Mouse (Mus musculus) forebrain, embryonic 10.5 days (tissue): ENCODE measurements around the gene Gucd1. TPM values are rescaled to one million over a fixed set of nuclear protein-coding genes. Genes with fewer than 3 reads are reported as not detected.
"Not testable (repeated sequence)": the region's sequence is repeated elsewhere in the genome, so short reads cannot be mapped to it uniquely, and the experiment has no call there.

Source experiments
- DNase-seq: peaks from one replicate; pipeline ENCODE4 v3.0.0-alpha.2; 2017; ENCODE audit warnings: low spot score; ENCODE audit errors: extremely low spot score
- H3K27ac ChIP-seq: fragments of 300-500 bp; sonication (generic); 2 replicates; pipeline ENCODE4 v1.5.1; 2016; ENCODE audit warnings: mild to moderate bottlenecking
- H3K27me3 ChIP-seq: fragments of 300-500 bp; sonication (generic); 2 replicates; pipeline ENCODE4 v1.6.1; 2016; ENCODE audit warnings: mild to moderate bottlenecking; ENCODE audit not compliant: poor library complexity, severe bottlenecking
- H3K36me3 ChIP-seq: fragments of 300-500 bp; sonication (generic); replicated peaks from 2 replicates; pipeline ENCODE4 v1.6.1; 2016; ENCODE audit warnings: mild to moderate bottlenecking, moderate library complexity
- H3K4me1 ChIP-seq: fragments of 300-500 bp; sonication (generic); 2 replicates; pipeline ENCODE4 v1.6.1; 2016
- H3K4me3 ChIP-seq: fragments of 300-500 bp; sonication (generic); 2 replicates; pipeline ENCODE4 v1.5.1; 2016; ENCODE audit warnings: mild to moderate bottlenecking, moderate library complexity
- H3K9me3 ChIP-seq: fragments of 300-500 bp; sonication (generic); 2 replicates; pipeline ENCODE4 v1.6.1; 2016; ENCODE audit warnings: mild to moderate bottlenecking, moderate library complexity
- WGBS: fragments of 180-500 bp; shearing (Covaris S2); methylation state at CpG from one replicate; pipeline ENCODE4 v1.1.7; 2016; 5-methylcytosine and 5-hydroxymethylcytosine counted together
- polyA plus RNA-seq: library from polyadenylated mRNA; unstranded; fragments of >200 nt; fragmentation: Nextera tagmentation; extraction: Ambion mirVana; gene quantifications from 2 replicates; pipeline ENCODE4 v1.2.1, GENCODE M21; 2016

Gucd1 gene
- polyA plus RNA-seq, 1 experiment from 2014 or later = 28.6 TPM

GRCm38 (mm10) chr10:75531532-75532090 is 13.8 kb upstream of the Gucd1 start:
- WGBS = 95% methylated on average over 9 of the region's 9 CpGs
- Histone ChIP-seq H3K4me1 (no peaks in the 10 kb centered on the region), H3K9me3 (no peaks in the 10 kb centered on the region), H3K36me3 (peaks cover 97% of the 10 kb centered on the region), H3K27ac (no peak overlapping the region), H3K27me3 (no peaks in the 10 kb centered on the region), H3K4me3 (no peak overlapping the region)
- DNase-seq = no peak

DNA sequence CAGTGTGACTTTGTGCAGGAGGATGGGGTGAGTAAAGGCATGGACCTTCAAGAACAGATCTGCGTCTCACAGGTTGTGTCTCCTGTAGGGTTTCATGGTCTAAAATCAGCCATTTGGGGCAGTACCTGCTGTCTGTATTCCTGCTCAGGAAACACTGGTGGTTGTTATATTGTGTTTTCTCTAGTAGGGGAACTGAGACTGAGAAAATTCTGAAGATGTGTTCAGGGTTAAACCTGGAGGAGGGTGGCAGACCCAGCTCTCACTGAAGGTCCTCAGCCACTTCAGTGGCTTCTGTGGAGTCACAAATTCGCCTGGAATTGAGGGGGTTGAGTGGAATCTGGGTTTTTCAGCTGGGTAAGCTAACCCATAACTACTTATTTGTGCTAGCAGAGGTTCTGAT is 12.6 kb upstream of the Gucd1 start:
- H3K9me3 ChIP-seq = no peaks in the 10 kb centered on the region
- DNase-seq = no peak
- no peaks in the 10 kb centered on the region for H3K4me1 ChIP-seq
- no peak overlapping the region for H3K27ac ChIP-seq
- H3K27me3 ChIP-seq = no peaks in the 10 kb centered on the region
- 90% methylated on average over 2 of the region's 2 CpGs for WGBS
- peaks cover 97% of the 10 kb centered on the region for H3K36me3 ChIP-seq
- H3K4me3 ChIP-seq = no peak overlapping the region

- DNase-seq, H3K9me3 ChIP-seq, H3K4me1 ChIP-seq, H3K27ac ChIP-seq, H3K27me3 ChIP-seq, H3K4me3 ChIP-seq: not testable (repeated sequence)
- 96% methylated on average over 9 of the region's 9 CpGs for WGBS
- H3K36me3 ChIP-seq = peaks cover 96% of the 10 kb centered on the region
Measured at GRCm38 (mm10) chr10:75525450-75525849, 7.7 kb upstream of the Gucd1 start.

DNA sequence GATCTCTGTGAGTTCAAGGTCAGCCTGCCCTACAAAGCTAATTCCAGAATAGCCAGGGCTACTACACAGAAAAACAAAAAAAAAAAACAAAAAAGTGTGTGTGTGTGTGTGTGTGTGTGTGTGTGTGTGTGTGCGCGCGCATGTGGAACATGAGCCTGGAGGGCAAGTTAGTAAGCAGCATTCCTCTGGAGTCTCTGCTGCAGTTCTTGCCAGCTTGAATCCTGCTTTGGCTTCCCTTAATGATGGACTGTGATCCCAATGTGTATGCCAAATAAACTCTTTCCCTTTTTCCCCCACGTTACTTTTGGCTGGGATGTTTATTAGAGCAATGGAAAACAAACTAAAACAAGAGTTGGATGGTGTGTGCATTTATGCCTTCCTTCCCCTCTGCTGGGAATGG is 3.9 kb upstream of the Gucd1 start:
- peaks cover 75% of the 10 kb centered on the region for H3K36me3 ChIP-seq
- DNase-seq = no peak
- peaks cover 16% of the 10 kb centered on the region for H3K4me1 ChIP-seq
- no peaks in the 10 kb centered on the region for H3K9me3 ChIP-seq
- H3K27me3 ChIP-seq = no peaks in the 10 kb centered on the region
- H3K4me3 ChIP-seq = no peak overlapping the region
- WGBS = 94% methylated on average over 4 of the region's 4 CpGs
- no peak overlapping the region for H3K27ac ChIP-seq

DNA sequence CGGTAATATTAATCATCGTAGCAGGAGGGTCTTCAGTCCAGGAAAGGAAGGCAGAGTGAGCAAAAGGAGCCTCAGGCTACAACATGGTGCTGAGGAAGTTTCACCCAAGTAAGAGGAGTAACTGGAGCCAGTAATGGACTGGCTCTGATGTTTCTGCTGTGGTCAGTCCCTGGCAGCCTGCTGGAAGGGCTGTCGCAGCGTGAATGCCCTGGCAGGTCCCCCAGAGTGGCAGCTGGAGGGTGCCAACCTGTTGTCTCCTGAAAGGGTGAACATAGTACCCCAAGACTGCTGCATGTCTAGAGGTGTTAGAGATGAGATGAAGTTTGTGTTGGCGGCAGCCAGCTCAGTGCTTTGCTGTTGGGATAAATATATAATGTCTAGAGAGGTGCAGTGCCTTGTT is 2.8 kb upstream of the Gucd1 start:
- Histone ChIP-seq H3K4me3 (no peak overlapping the region), H3K27me3 (no peaks in the 10 kb centered on the region), H3K9me3 (no peaks in the 10 kb centered on the region), H3K27ac (no peak overlapping the region), H3K4me1 (peaks cover 27% of the 10 kb centered on the region), H3K36me3 (peaks cover 65% of the 10 kb centered on the region)
- DNase-seq = no peak
- 97% methylated on average over 5 of the region's 5 CpGs for WGBS

- H3K9me3 ChIP-seq = no peaks in the 10 kb centered on the region
- peak within 1 kb of the TSS; percentile 90 for H3K4me3 ChIP-seq
- H3K27me3 ChIP-seq = no peaks in the 10 kb centered on the region
- DNase-seq = peak; percentile 95
- under 1% methylated on average over 52 of the region's 52 CpGs for WGBS
- H3K27ac ChIP-seq = peak within 1 kb of the TSS; percentile 93
- peaks cover 36% of the 10 kb centered on the region for H3K36me3 ChIP-seq
- peaks cover 46% of the 10 kb centered on the region for H3K4me1 ChIP-seq
Measured at GRCm38 (mm10) chr10:75517073-75517757, 557 bp downstream of the Gucd1 start, which contains the start of gene Snrpd3. Gene Snrpd3 (plus strand): TSS chr10:75517551.

GRCm38 (mm10) chr10:75516724-75517072 is 1.1 kb downstream of the Gucd1 start:
- H3K4me1 ChIP-seq = peaks cover 46% of the 10 kb centered on the region
- WGBS = under 1% methylated on average over 12 of the region's 12 CpGs
- DNase-seq = no peak
- H3K27ac ChIP-seq = peak overlapping the region; percentile 93
- H3K9me3 ChIP-seq = no peaks in the 10 kb centered on the region
- H3K36me3 ChIP-seq = peaks cover 36% of the 10 kb centered on the region
- peak overlapping the region; percentile 90 for H3K4me3 ChIP-seq
- no peaks in the 10 kb centered on the region for H3K27me3 ChIP-seq

DNA sequence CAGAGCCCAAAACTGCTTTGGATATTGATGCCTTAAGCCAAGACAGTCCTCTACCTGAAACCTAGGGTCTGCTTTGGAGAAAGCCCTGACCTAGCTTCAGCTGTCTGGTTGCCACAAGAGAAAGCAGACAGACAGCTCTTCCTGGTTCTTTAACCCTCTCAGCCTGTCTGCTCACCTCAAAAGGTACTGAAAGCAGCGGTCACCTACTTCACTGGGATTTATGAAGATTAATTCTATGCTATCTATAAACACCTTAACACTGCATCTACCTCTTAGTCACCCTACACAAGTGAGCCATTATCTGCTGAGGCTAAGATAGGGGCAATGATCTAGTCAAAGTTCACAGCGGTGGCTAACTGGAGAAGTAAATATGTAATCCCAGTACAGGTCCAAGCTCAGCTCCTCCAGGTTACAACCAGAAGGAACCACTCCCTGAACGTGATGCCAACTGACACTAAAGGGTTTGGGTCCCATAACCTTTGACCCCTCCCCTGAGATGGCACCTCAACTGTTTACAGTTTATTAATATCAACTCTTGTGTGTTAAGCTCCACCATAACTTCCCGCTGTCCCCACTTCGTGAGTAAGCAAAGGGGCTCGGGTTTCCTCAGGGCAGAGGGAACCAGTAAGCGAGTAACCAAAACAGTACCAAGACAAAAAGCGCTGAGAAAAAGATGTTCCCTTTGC is 1.6 kb downstream of the Gucd1 start:
- DNase-seq = no peak
- 31% methylated on average over 8 of the region's 8 CpGs for WGBS

DNA sequence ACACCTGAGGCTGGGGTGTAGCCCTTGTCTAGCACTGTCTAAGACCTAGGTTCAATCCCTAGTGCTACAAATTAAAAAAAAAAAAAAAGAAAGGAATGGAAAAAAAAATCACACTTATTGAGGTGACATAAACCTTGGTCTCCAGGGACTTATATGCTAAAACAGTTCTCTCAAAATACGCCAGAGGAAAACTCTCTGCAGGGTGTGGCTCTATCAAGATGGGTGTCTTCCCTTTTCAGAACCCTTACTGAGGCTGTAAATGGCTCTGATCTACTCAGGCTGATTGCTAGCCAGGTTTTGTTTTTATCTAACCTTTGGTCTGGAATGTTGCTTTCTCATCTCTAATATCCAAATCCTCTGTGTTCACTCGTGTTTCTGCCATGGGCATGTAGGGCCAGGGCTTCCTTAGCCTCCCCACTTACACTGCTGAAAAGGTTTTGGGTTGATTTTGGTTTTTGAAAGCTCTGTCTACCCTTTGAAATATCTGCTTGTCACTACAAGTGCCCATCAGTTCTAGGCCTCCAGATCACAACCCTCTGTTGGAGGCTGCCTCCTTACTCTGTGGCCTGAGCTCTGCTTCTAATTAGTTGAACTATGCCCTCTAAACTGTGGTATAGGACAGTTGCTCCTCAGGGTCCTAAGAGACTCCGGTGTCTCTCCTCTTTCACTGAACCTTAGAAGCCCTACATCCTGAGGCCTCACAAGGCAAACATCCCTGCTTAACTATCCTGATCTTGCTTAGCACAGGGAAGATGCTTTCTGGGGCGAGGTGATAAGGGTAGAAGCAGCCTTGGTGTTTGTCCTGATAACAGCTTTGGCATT is 2.3 kb downstream of the Gucd1 start:
- no peak overlapping the region for H3K27ac ChIP-seq
- H3K36me3 ChIP-seq = peaks cover 36% of the 10 kb centered on the region
- DNase-seq = no peak
- H3K27me3 ChIP-seq = no peaks in the 10 kb centered on the region
- peaks cover 46% of the 10 kb centered on the region for H3K4me1 ChIP-seq
- no peaks in the 10 kb centered on the region for H3K9me3 ChIP-seq
- WGBS = 66% methylated on average over 4 of the region's 4 CpGs
- peak overlapping the region; percentile 90 for H3K4me3 ChIP-seq

More for the DNA sequence above, 1.6 kb downstream of the Gucd1 start:
- Histone ChIP-seq H3K9me3 (no peaks in the 10 kb centered on the region), H3K4me3 (peak overlapping the region; percentile 90), H3K36me3 (peaks cover 36% of the 10 kb centered on the region), H3K4me1 (peaks cover 46% of the 10 kb centered on the region), H3K27me3 (no peaks in the 10 kb centered on the region), H3K27ac (peak overlapping the region; percentile 93)

DNA sequence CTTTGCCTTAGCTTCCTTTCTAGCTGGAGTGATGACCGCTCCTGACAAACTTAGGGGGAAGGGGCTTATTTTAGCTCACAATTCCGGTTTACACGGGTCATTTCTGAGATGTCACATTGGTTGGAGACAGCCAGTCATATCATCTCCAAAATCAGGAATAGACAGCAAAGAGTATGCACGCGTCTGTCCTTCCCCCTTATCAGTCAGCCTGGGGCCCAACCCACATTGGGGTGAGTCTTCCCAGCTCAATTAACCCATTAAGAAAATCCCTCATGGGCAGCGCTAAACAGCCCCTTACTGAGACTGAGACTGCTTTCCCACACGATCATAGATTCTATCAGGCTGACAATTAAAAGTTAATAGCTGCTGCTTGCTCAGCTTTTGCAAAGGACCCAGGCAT is 3.4 kb downstream of the Gucd1 start:
- no peak overlapping the region for H3K4me3 ChIP-seq
- H3K36me3 ChIP-seq = peaks cover 36% of the 10 kb centered on the region
- WGBS = 82% methylated on average over 7 of the region's 7 CpGs
- peaks cover 43% of the 10 kb centered on the region for H3K4me1 ChIP-seq
- no peaks in the 10 kb centered on the region for H3K9me3 ChIP-seq
- no peak for DNase-seq
- H3K27me3 ChIP-seq = no peaks in the 10 kb centered on the region
- no peak overlapping the region for H3K27ac ChIP-seq

- no peak for DNase-seq
- Histone ChIP-seq H3K4me1 (peaks cover 34% of the 10 kb centered on the region), H3K27me3 (no peaks in the 10 kb centered on the region), H3K4me3 (no peak overlapping the region), H3K9me3 (no peaks in the 10 kb centered on the region), H3K27ac (no peak overlapping the region), H3K36me3 (peaks cover 41% of the 10 kb centered on the region)
- 92% methylated on average over 8 of the region's 8 CpGs for WGBS
Measured at GRCm38 (mm10) chr10:75513306-75514067, 4.3 kb downstream of the Gucd1 start.

- Histone ChIP-seq H3K27ac (no peak overlapping the region), H3K36me3 (peaks cover 48% of the 10 kb centered on the region), H3K27me3 (no peaks in the 10 kb centered on the region), H3K9me3 (no peaks in the 10 kb centered on the region), H3K4me3 (no peak overlapping the region), H3K4me1 (peaks cover 34% of the 10 kb centered on the region)
- no peak for DNase-seq
- WGBS = 89% methylated on average over 7 of the region's 7 CpGs
Measured at GRCm38 (mm10) chr10:75512796-75513195, 5.0 kb downstream of the Gucd1 start.
